Mouse (Mus musculus): ENCODE measurements around the gene Nr2c2.

DNA sequence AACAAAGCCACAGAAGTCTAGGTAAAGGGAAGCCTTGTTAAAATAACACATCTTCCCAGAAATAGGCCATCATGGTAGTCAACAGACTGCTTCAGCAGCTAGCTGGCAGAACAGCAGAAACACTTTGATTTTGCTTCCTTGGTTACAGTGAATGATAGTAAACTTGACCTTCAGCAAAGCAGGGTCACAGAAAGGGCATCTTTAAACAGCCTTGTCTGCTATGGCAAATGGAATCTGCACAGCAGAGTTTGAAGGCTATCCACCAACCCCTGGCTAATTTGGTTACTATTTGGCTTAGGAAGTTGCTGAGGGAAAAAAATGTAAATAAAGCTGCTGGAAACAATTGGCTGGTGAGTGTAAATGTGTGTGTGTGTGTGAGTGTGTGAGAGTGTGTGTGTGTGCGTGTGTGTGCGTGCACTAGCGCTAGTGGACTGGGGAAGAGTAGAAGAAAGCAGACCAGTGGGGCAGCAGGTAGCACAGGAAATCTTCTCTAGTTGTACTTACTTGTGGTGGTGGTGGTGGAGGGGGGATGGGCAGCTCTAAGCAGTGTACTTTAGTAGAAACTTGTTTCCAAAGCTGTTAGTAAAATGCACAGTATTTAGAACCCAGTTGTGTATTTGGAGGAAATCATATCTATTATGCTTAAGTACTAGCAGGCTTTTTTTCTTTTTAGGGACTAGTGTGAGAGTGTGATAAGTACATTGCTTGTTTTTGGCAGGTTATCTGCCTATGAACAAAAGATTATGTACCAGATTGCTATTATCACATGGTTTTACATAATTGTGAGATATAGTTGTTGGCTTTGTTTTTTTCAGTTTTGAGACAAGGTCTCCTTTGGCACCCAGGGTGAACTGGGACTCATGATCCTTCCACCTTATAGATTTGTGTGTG, 41.1 kb downstream of the Nr2c2 start:
- TF ChIP-seq TAL1 (IDR thresholded peaks at IDR 0.05; ENCODE audit: low read length) (no peak), GATA1 (IDR thresholded peaks at IDR 0.05; ENCODE audit: low read length) (no peak)

All from erythroblast, embryonic 14.5 days (primary cell).